8 mouse cellular contexts compared by ENCODE assay signal in the genomic region with DNA sequence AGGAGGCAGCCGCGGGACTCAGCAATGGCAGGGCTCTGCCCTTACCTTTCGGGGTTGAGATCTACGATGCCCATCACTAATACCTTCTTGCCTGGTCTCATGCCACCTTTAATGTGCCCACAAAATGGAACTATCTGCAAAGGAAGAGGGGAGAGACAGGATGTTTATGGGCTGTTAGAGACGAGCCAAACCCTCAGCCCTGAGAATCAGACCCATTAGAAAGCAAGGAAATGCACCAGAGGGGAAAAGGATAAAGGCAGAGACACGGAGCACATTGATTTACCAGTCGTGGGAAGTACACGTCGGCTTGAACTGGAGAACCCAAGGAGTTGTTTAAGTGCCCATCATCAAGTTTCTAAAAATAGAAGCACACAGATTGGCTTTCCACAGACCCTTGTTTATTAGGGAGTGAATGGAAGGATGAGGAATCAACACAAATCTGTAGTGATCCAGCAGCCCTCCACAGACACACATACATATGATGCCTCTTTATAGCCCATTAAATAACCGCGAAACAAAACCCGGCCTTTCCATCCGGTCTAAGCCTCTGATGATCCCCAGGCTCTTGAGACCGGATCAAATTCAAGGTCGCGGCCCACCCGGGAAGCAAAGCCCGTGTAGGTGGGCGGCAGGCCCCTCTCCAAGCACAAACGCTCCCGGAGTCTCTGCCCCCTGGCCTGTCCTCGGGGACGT. TPM values are rescaled to one million over a fixed set of nuclear protein-coding genes. Genes with fewer than 3 reads are reported as not detected.
A peak's percentile ranks its signal among the peaks of the same experiment; 100 is the strongest.
DNase-seq lines count a peak whose midpoint lies in the region; ATAC-seq and TF ChIP-seq lines count a peak whose summit lies in the region.

No protein-coding gene starts in this region.

- H3K4me2 ChIP-seq in CH12.LX (ENCODE audit: insufficient read depth, low read depth, poor library complexity, severe bottlenecking): peak overlapping the region; percentile 83
- H3K4me2 ChIP-seq in embryonic facial prominence, embryonic 12.5 days (replicated peaks): peak overlapping the region; percentile 88

- dilution Hi-C loops in CH12.LX (cut with MboI; ENCODE audit: extremely low pct_ligation_motif_present, extremely low pct_unique_long_range_greater_than_20kb, low sequenced_read_pairs): no loop called here

- TF ChIP-seq RAD21 in CH12.LX (IDR thresholded peaks at IDR 0.05; ENCODE audit: low read depth, low read length): no peak

- H3K27me3 ChIP-seq in CH12.LX (replicated peaks): peaks cover 26% of the 10 kb centered on the region
- no peaks in the 10 kb centered on the region for H3K27me3 ChIP-seq in embryonic facial prominence, embryonic 12.5 days

- no peak for TF ChIP-seq POLR2A in CH12.LX (IDR thresholded peaks at IDR 0.05; ENCODE audit: low read depth, low read length)
- no peak for TF ChIP-seq POLR2A in lung, adult 2 months (IDR thresholded peaks at IDR 0.05; ENCODE audit: borderline replicate concordance, extremely low read depth, low read depth, low read length)

- H3K4me3 ChIP-seq in CH12.LX (replicated peaks in 1 of 3; ENCODE audit: low read depth in 2 of 3, low read length in 2 of 3, poor library complexity in 1 of 3): peak overlapping the region; percentile 71 to 79 (median 79)
- peak overlapping the region; percentile 75 for H3K4me3 ChIP-seq in embryonic facial prominence, embryonic 12.5 days
- peak overlapping the region; percentile 88 for H3K4me3 ChIP-seq in lung, adult 2 months (replicated peaks; ENCODE audit: extremely low read depth, low read depth, low read length)

- peak; percentile 57 for DNase-seq in embryo, embryonic 10.5 days (ENCODE audit: low spot score)
- no peak for DNase-seq in embryo, embryonic 10 days (ENCODE audit: low spot score)
- peak; percentile 29 for DNase-seq in CH12.LX (ENCODE audit: extremely low read depth)
- DNase-seq in induced T-regulatory cell, adult 2 months (ENCODE audit: low read depth): peak; percentile 36
- DNase-seq in lung, adult 2 months: peak; percentile 20
- DNase-seq in retina, embryonic 14.5 days (ENCODE audit: low spot score): peak; percentile 56
- DNase-seq in thymus, postnatal 0 days (ENCODE audit: low spot score): no peak

- peaks cover 3 to 16% of the 10 kb centered on the region in 2 experiments for H3K4me1 ChIP-seq in CH12.LX (ENCODE audit: control insufficient read depth in 1 of 2, insufficient read depth in 2 of 2)
- H3K4me1 ChIP-seq in embryonic facial prominence, embryonic 12.5 days: peaks cover 19% of the 10 kb centered on the region
- peaks cover 10% of the 10 kb centered on the region for H3K4me1 ChIP-seq in lung, adult 2 months (ENCODE audit: control insufficient read depth, insufficient read depth, low read length)

- peak; percentile 67; the same call in 1 of the 2 replicates for ATAC-seq in embryonic facial prominence, embryonic 12.5 days (ENCODE audit: insufficient number of reproducible peaks, insufficient read depth, low FRiP score, low TSS enrichment)

- no peak for TF ChIP-seq CTCF in CH12.LX (conservative IDR thresholded peaks at IDR 0.05 in 1 of 2, IDR thresholded peaks at IDR 0.05 in 1 of 2; ENCODE audit: low read depth in 2 of 2, low read length in 2 of 2)
- no peak for TF ChIP-seq CTCF in lung, adult 2 months (IDR thresholded peaks at IDR 0.05; ENCODE audit: insufficient read depth, low read length)

- WGBS in embryonic facial prominence, embryonic 12.5 days: 10% methylated on average over 23 of the region's 23 CpGs
- 10% methylated on average over 23 of the region's 23 CpGs for WGBS in lung, adult 2 months

- no peaks in the 10 kb centered on the region for H3K79me2 ChIP-seq in CH12.LX (replicated peaks; ENCODE audit: control insufficient read depth, extremely low read depth, insufficient read depth, poor library complexity, severe bottlenecking)

- no peaks in the 10 kb centered on the region for H3K9me3 ChIP-seq in CH12.LX (replicated peaks; ENCODE audit: low read length)
- no peaks in the 10 kb centered on the region for H3K9me3 ChIP-seq in embryonic facial prominence, embryonic 12.5 days

- in situ Hi-C loops in CH12.LX (cut with MboI; ENCODE audit: low pct_ligation_motif_present, low pct_unique_long_range_greater_than_20kb, low sequenced_read_pairs): no loop called here

- no peak overlapping the region for H3K27ac ChIP-seq in CH12.LX (ENCODE audit: insufficient read depth, low read depth)
- peak overlapping the region; percentile 79 for H3K27ac ChIP-seq in embryonic facial prominence, embryonic 12.5 days

- TF ChIP-seq EP300 in CH12.LX (IDR thresholded peaks at IDR 0.05; ENCODE audit: low read length): no peak

- peak overlapping the region; percentile 86 for H3K9ac ChIP-seq in CH12.LX (ENCODE audit: insufficient read depth, low read depth)
- peak overlapping the region; percentile 82 for H3K9ac ChIP-seq in embryonic facial prominence, embryonic 12.5 days

- H3K36me3 ChIP-seq in CH12.LX (replicated peaks in 1 of 2; ENCODE audit: control insufficient read depth in 1 of 2, insufficient read depth in 1 of 2, low read length in 1 of 2): peaks cover 13 to 35% of the 10 kb centered on the region in 2 experiments
- peaks cover 10% of the 10 kb centered on the region; the same call in 1 of the 2 replicates for H3K36me3 ChIP-seq in embryonic facial prominence, embryonic 12.5 days

TF ChIP-seq in CH12.LX, 34 proteins besides CTCF, POLR2A, EP300 and RAD21:
- no peak for TF ChIP-seq PAX5 (IDR thresholded peaks at IDR 0.05; ENCODE audit: low read length)
- TF ChIP-seq MEF2A (IDR thresholded peaks at IDR 0.05; ENCODE audit: borderline replicate concordance, low read depth, low read length): peak; percentile 69; the same call in 1 of the 2 replicates
- 0 out of 2 replicates have a peak, but pooled peaks have one; percentile 22 for TF ChIP-seq SIN3A (IDR thresholded peaks at IDR 0.05; ENCODE audit: low read length)
TF ChIP-seq in CH12.LX: peak in this region for 2.

RNA-seq across cellular contexts. Expression of gene Lgalsl, which starts 0.7 kb away (rescaled TPM):
- total RNA-seq in CH12.LX (2012; rRNA removed) (8.1 and 9.9 TPM in 2 replicates), CH12.LX (2014; rRNA removed) (22.7 and 26.5 TPM in 2 replicates)
- polyA plus RNA-seq in CH12.LX (2012; ENCODE audit: insufficient read length, low read depth): 16.4 and 16.9 TPM in 2 replicates
- 43.1 and 44.6 TPM in 2 replicates for polyA plus RNA-seq in embryonic facial prominence, embryonic 12.5 days (2016; fragmentation: Nextera tagmentation; extraction: Ambion mirVana)
- polyA plus RNA-seq in lung, adult 2 months (2012; rRNA removed): 11.3 and 16.6 TPM in 2 replicates
- polyA plus RNA-seq in thymus, postnatal 0 days (2015; fragmentation: Nextera tagmentation; extraction: Ambion mirVana): 11.5 and 11.8 TPM in 2 replicates

Comparison
In these comparisons a context has a peak if more than half of its experiments do, and no peak if none do; other contexts are left out.
1. DNase-seq: peak in embryo, embryonic 10.5 days (single experiment), CH12.LX (single experiment), induced T-regulatory cell, adult 2 months (single experiment), lung, adult 2 months (single experiment) and retina, embryonic 14.5 days (single experiment); none in embryo, embryonic 10 days (single experiment) and thymus, postnatal 0 days (single experiment).
2. Peak in every context shown above with its lines, with median percentiles within 50 percentile points of each other: H3K4me3 ChIP-seq.